Mouse (Mus musculus): Measurements from ENCODE around the gene Usp2.

Usp2 gene

DNA sequence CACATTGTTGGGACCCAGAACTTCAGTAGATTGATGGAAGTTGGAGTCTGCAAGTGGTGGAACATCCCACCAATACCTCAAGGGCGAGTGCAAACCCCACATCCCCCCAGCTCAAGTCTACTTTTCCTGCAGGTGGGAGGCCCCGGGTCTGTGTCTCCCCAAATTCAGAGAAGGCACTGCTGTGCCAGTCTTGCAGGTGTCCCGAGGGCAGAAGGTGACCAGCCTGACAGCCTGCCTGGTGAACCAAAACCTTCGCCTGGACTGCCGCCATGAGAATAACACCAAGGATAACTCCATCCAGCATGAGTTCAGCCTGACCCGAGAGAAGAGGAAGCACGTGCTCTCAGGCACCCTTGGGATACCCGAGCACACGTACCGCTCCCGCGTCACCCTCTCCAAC is 20.4 kb upstream of the Usp2 start:
- DNase-seq (ENCODE audit: low spot score): no peak

DNA sequence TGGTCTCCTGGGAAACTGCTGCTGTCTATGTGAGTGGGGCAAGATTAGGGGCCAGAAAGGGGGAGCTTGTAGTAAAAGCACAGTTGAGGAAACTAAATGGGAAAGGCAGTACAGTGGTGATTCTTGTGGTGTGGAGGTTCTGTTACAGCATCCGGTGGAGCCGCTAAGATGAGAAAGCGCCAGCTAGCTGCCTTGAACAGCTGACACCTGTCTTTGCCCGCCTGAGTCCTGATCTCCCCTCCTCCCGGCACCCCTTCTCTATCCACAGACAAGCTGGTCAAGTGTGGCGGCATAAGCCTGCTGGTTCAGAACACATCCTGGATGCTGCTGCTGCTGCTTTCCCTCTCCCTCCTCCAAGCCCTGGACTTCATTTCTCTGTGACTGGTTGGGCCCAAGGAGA is 19.8 kb upstream of the Usp2 start:
- no peak for DNase-seq (ENCODE audit: low spot score)

DNA sequence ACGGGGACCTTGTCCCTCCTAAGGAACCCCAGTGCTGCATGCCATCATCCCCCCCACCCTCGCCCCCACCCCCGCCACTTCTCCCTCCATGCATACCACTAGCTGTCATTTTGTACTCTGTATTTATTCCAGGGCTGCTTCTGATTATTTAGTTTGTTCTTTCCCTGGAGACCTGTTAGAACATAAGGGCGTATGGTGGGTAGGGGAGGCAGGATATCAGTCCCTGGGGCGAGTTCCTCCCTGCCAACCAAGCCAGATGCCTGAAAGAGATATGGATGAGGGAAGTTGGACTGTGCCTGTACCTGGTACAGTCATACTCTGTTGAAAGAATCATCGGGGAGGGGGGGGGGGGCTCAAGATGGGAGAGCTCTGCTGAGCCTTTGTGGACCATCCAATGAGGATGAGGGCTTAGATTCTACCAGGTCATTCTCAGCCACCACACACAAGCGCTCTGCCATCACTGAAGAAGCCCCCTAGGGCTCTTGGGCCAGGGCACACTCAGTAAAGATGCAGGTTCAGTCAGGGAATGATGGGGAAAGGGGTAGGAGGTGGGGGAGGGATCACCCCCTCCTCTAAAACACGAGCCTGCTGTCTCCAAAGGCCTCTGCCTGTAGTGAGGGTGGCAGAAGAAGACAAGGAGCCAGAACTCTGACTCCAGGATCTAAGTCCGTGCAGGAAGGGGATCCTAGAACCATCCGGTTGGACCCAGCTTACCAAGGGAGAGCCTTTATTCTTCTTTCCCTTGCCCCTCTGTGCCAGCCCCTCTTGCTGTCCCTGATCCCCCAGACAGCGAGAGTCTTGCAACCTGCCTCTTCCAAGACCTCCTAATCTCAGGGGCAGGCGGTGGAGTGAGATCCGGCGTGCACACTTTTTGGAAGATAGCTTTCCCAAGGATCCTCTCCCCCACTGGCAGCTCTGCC is 19.0 kb upstream of the Usp2 start:
- no peak for DNase-seq (ENCODE audit: low spot score)

DNA sequence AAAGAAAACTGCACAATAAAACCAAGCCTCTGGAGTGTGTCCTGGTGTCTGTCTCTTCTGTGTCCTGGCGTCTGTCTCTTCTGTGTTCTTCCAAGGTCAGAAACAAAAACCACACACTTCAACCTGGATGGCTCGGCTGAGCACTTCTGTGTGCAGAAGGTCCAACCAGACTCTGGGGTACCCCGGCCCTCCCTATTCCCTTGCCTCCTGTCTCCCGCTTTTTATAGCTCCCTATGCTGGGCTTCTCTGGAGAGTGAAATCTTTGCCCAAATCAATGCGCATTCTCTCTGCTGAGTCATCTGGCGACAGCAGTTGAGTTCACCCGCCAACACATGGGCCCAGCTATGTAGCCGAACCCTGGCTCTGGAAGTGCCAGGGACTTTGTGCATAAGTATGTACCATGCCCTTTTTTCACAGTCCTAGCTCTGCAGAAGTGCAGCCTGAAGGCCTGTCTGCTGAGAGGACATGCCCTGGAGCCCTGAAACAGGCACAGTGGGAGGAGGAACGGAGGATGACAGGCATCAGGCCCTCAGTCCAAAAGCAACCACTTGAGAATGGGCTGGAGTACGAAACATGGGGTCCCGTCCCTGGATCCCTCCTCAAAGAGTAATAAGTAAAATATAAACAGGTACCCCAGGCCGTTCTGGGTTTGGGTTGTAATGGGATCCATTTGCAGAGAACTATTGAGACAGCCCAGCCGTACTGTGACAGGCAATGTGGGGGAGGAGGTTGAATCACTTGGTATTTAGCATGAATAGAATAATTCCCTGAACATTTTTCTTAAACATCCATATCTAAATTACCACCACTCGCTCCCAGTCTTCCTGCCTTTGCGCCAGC is 18.1 kb upstream of the Usp2 start:
- no peak for DNase-seq (ENCODE audit: low spot score)

DNA sequence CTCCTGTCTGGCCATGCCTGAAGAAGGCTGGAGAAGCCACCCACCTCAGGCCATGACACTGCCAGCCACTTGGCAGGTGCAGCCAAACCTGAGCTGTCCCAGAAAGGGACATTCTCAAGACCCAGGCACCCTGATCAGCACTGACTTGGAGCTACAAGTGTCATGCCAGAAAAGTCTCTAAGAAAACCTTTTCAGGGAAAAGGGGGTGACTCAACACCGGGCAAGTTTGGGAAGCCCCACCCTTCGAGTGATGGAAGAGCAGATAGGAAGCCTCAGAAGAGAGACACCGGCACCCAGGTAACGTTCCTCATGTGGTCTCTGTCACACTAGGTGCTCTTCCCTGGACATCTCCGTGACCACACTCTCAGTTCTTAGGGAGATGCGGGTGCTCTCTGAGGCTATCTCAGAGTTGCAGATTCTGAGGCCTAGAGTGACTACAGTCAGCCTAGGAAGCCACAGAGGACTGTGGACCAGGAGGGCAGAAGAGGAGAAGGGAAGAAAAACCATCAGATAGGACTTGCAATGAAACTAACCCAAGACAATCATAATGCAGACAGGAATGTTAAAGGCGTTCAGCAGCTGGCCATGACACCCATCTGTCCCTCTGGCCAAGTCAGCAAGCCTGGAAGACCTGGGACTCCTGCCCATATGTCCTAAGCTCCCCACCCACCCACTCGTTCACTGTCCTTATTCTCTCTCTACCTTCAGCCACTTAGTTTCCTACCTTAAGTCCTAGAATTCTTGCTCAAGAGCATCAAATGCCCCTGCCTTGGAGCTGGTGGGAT is 17.2 kb upstream of the Usp2 start:
- no peak for DNase-seq (ENCODE audit: low spot score)

DNA sequence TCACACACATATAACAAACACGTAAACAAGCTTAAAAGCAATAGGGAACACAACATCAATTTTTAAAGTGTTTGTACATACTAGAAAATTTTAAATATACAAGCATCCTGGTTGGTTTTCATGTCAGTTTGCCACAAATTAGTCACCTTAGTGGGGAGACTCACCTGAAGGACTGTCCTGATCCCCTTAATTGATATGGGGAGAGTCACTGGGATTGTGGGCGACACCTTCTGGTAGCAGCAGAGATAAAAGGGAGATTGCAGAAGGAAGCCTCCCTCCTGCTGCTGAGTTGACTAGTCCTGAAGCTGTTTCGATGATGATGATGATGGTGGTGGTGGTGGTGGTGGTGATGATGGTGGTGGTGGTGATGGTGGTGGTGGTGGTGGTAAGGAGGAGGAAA is 14.0 kb upstream of the Usp2 start:
- DNase-seq (ENCODE audit: low spot score): no peak

DNA sequence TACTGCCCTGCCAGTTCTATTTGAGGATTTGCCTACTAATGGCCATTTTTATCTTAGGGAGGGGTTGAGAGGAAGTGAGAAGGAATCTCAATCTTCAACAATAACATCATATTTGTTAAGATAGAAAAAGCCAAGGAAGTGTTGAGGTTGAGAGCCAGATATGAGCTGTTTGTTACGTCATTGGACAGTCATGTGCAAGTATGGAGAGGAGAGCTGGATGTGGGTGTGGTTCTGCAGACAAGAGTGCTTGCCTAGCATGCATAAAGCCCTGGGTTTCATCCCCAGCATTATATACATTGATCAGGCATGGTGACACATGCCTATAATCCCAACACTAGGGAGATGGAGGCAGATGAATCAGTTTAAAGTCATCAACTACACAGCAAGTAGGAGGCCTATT is 12.9 kb upstream of the Usp2 start:
- no peak for DNase-seq (ENCODE audit: low spot score)

DNA sequence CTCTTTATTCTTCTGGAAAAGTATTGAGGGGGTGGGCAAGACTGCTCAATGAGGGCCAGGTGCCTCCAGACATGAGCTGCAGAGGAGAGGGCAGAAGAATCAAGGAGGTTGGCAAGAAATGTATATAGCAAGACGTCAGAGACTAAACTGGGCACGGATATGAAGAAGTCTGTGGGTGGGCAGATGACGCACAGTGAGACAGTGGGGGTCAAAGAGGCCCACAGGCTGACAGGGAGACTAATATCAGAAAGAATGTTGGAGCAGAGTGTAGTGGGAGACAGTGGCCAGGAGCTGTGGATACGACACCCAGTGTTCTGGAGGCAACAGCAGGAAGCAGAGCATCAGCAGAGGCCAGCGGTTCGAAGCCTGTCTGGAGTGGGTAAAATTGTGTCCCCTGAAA is 8.2 kb upstream of the Usp2 start:
- DNase-seq (ENCODE audit: low spot score): no peak

DNA sequence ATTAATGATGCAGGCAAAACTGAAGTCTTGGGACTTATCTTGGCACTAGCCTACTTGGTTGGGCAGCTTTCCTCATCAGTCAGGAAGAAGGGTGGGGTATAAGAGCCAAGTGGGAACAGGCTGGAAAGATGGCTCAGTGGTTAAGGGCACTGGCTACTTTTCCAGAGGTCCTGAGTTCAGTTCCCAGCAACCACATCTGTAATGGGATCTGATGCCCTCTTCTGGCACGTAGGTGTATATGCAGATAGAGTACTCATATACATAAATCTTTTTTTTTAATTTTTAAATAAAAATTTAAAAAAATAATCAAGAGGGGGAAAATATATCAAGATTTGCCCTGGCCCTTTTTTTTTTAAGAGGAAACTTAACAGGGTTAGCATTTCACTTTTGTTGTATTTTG is 1.6 kb upstream of the Usp2 start:
- DNase-seq (ENCODE audit: low spot score): no peak

DNA sequence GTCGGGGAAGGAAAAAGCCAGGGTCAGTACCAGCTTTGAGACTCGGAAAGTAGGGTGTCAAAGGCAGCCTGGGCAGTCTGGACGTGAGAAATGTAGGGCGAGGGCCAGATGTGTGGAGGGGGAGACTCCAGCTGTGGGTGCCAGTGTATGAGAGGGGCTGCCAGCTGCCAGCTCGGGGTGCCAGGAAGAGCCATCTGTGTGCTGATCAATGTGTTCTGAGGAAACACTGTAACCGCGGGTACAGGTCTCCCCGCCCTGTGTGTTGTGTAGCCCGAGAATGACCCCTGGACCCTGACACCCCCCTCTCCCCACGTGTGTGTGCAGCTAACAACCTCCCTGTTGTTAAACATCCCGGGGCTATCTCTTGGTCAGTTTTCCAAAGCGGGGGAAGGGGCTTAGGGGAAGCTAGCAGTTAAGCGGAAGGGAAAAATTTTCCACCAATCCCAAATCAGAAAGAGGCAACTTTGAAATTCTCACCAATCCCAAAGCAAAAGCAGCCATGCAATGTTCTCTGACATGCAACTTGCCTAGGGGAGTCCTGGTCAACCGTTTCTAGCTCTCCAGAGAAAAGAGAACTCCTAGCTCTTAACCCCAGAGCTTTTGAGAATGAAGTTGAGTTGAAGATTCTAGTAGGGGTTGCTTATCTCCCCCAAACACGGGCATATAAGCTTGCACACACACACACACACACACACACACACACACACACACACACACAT is 579 bp downstream of the Usp2 start:
- DNase-seq (ENCODE audit: low spot score): no peak

DNA sequence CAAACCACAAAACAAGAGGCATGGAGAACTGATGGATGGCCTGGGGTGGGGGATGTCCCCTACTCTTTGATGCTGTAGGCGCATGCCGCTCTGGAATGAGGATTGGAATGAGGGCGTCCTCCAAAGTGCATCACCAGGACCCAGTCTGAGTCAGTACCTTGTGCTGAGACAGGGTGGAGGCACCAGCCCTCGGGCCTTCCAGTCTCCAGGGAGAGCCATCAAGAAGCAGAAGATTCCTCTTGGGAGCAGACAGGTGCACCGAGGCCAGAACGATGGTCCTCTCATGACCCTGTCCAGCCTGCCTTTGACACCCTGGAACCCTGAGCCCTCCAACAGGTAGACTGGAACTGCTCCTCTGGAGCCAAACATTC is 1.1 kb downstream of the Usp2 start:
- DNase-seq (ENCODE audit: low spot score): no peak

DNA sequence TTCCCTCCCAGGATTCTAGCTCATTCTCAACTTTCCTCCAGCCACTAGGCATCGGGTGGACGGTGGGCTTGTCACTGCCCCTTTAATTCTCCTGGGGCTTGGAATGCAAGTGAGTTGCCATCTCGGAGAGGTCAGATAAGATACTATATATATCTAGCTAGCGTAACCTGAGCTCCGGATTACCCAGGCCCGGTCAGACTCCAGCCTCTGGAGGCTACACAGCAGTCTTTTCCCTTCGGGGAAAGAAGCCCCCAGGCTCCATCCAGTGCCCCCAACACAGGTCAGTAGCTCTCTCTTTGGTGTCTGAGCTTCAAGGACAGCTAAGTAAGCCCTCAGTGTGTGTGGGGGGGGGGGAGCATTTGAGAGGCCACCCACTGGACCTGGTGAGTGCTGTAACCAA is 2.4 kb downstream of the Usp2 start:
- DNase-seq (ENCODE audit: low spot score): no peak

DNA sequence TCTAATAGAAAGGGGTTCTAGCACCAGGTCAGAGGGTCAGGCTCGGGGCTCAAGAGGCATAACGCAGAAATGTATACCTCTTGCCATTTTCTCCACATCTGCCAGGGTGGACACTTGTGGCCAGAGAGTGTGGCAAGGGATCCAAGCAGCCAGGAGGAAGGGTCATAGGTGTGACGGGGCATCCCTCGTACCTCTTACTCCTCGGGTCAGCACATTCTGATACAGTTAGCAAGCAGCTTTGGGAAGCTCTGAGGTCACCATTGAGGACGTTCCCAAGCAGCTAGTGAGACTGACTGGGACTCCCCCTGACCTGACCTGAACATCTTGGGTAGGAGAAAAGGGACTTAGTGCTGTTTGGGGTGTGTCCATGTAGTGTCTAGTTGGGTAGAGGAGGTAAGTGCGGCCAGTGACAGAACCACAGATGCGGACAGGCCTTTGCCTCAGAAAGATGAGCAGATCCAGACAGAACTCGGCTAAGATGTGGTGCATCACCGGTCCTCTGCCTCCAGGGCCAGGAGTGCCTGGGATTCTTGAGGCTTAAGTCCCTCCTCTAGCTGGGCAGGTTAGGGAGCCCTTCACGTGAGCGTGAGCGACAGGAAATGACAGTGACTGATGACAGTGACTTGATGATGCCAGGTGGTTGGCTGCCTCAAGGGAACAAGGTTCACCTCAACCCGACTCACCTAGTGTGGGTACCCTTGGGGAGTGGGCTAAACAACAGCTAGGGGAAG is 3.5 kb downstream of the Usp2 start:
- DNase-seq (ENCODE audit: low spot score): no peak

DNA sequence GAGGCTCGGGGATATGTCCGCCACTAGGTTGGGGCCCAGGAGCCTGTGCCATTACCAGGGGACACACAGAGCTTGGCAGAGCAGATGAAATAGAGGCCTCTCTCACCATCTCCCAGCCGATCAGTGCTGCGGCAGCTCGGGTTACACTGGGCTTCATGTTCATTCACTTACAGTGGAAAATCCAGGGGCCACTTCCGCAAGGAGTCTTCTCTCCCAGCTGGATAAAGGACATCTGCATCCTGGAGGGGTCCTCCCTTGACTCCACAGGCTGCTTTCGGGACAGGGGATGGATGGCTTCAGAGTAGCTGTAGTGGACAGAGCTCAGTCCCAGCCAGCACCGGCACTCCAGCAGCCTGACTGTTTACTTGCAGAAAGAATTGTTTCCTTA is 4.0 kb downstream of the Usp2 start:
- no peak for DNase-seq (ENCODE audit: low spot score)

DNA sequence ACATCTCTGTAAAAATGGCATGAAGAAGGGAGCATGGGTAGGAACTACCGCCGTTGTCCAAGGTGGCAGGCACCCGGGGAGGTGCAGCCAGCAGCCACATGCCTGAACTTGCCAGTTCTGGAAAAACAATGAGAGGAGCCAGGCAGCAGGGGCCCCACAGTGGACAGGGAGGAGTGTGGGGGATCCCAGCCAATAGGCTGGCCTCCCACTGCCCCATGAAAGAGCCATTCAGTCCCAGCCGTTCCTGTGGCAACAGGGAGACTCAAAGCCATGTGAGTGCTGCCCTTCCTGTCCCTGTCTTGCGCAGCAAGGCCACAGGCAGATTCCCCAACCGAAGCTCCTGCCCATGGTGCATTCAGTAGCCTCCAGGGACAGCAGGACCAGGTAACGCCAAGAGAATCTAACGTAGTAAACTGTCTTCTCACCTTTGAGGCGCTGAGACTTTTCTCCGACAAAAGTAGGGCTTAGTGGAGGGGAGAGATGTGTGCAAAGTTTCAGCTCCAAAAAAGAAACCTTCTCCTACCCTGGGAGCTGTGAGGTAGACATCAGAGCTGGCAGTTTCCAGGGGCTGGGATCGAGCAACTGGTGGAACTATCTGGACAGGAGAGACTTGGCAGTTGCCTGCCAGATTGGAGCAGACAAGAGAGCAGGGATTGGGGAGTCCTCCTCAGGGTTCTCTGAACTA is 5.2 kb downstream of the Usp2 start:
- DNase-seq (ENCODE audit: low spot score): no peak

DNA sequence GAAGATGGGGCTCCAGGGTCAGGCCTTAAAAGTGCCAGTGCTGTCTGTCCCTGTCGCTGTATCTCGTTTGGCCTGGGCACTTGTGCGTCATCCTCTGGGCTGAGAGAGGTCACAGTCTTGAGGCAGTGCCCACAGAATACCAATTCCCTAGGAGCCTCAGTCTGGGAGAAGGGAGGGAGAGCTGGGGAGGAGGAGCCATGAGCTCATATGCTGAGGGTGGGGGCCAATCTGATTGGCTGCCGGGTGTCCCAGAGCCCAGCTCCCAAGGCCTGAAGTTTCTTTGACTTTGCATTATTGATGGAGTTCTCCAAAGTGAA is 5.7 kb downstream of the Usp2 start:
- DNase-seq (ENCODE audit: low spot score): no peak

DNA sequence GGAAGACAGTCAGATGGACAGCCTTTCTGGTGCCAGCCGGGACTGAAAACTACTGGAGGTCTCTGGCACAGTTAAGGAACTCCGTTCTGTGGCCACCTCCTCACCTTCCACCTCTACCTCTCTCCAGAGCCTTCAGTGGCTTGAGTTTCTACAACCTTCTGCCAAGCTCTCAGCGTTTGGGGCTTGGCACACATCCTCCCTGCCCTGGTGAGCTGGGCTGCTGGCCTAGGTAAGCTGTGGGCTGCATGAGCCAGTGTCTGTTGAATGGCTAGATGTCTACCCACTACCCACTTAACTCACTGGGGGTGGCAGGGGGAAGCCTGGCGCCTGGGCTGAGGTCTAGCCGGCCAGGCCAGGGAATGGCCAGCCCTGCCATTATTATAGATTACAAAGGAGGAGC is 6.3 kb downstream of the Usp2 start:
- DNase-seq (ENCODE audit: low spot score): no peak

DNA sequence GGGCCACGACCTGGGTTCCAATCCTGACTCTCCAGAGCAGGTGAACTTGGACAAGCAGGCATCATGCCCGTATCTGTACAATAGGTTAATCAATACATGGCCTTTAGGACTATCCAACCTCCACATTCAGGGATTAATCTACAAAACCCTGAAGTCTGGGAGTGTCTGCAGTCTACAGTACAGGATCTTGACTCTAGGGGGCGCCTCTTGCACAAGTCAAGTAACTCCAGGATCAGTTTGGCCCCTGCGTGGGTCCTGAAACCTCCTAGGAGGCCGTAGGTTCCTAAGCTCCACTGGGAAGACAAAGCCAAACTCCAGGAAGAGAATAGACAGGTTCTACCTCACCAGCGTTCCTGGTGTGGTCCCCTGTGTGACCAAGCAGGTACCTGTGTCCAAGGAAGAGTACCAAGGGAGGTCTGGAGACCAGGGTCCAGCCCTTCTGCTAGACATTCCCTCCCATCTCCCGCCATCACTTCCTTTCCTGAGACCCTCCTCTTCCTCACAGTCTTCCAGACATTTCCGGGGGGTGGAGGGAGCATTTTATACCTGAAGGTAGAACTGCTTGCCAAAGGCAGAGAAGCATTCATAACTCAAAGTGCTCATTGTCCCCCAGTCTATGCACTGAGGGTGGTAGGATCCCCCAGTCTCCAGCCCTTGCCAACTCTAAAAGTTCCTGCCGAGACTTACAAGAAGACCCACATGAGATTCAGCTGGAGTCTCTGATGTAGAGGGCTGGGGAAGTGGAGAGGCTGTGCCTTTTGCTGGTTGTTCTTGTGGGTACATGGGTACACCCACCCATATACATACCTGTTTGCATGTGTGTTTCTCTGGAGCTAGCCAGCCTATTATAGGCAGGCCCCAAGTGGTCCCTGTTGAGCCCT is 7.8 kb downstream of the Usp2 start:
- no peak for DNase-seq (ENCODE audit: low spot score)

DNA sequence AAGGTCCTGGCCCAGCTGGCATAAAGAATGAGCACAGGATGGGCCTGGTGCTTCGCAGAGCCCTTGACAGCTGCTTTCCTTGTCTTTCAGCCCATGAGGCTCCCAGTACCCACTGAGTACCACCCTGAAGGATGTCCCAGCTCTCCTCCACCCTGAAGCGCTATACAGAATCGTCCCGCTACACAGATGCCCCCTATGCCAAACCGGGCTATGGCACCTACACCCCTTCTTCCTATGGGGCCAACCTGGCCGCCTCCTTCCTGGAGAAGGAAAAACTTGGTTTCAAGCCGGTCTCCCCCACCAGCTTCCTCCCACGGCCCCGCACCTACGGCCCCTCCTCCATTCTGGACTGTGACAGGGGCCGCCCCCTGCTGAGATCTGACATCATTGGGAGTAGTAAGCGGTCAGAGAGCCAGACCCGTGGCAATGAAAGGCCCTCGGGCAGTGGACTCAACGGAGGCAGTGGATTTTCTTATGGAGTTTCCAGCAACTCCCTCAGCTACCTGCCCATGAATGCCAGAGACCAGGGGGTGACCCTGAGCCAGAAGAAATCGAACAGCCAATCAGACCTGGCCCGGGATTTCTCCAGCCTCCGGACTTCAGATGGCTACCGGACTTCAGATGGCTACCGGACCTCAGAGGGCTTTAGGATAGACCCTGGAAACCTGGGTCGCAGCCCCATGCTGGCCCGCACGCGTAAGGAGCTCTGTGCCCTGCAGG is 8.6 kb downstream of the Usp2 start:
- no peak for DNase-seq (ENCODE audit: low spot score)

All from yolk sac, embryonic 10.5 days (tissue).